Mouse (Mus musculus): ENCODE measurements around the gene Usp37. TPM values are rescaled to one million over a fixed set of nuclear protein-coding genes. Genes with fewer than 3 reads are reported as not detected.
"Not testable (repeated sequence)": the region's sequence is repeated elsewhere in the genome, so short reads cannot be mapped to it uniquely, and the experiment has no call there.

Gene Usp37
- total RNA-seq (2021) = 10 to 100 TPM; 16.9 to 17.4 TPM
- long read RNA-seq, experiment 1, partial matches to known transcripts = 0 of 3 reads
- long read RNA-seq, experiment 1, other reads (novel, unspliced or antisense) = 3 of 3 reads
- long read RNA-seq, experiment 2, full-length matches to known transcripts = 1 of 20 reads
- long read RNA-seq, experiment 2, partial matches to known transcripts = 1 of 20 reads
- long read RNA-seq, experiment 2, other reads (novel, unspliced or antisense) = 18 of 20 reads

DNA sequence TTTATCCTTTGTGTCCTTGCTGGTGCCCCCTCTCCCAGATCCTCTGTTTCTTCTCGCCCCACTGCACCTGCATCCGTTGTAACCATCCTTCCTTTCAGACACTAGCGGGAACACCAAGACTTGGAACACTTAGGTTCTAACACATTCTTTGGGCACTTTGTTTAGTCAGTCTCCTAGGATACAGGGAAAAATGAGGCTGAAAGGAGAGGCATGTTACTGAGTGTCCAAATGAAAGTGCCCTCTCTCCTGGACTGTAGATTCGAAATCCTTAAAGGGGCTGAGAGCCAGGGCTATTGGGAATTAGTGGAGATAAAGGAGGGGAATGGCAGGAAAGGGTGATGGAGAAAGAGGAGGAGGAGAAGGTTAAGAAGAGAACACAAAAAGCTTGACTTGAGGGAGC, at the start of gene Usp37:
TSS of gene Usp37 (minus strand) at position 101 of the 400 bp plus-strand sequence.
- DNase-seq (ENCODE audit: low spot score in 2 of 2) = no peak

- peak; percentile 95 to 97 for DNase-seq (ENCODE audit: low spot score in 2 of 2)
These were observed 43.8 kb upstream of the Usp37 start, which contains the start of the genes Zfp142 and Bcs1l for GRCm38 (mm10) chr1:74587773-74588445. Gene Zfp142, minus strand, starts transcription at chr1:74588246. Gene Bcs1l, plus strand, starts transcription at chr1:74588289.

DNA sequence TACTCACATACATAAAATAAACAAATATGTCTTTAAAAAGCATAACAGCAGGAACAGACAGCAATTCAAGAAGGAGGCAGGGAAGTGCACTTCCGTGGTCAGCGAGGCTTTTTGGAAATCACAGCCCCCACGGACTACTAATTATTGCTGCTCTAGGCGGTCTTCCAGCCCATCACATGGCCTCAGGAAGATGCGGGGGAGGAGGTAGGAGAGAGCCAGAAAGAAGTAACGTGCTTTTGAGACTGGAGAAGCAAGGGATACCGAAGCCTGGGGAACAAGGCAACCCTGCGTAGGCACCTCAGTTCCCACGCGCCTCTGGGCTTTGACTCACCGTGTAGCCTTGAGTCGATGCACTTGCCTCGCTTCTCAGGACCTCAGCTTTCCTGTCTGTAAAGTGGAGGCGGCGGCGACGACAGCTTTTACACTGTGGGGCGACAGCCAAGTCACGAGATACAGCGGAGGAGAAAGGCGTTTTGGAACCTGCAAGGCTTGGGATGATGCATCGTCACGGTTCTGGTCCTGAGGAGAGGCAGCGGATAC, 43.2 kb upstream of the Usp37 start:
- no peak for DNase-seq (ENCODE audit: low spot score in 2 of 2)

DNA sequence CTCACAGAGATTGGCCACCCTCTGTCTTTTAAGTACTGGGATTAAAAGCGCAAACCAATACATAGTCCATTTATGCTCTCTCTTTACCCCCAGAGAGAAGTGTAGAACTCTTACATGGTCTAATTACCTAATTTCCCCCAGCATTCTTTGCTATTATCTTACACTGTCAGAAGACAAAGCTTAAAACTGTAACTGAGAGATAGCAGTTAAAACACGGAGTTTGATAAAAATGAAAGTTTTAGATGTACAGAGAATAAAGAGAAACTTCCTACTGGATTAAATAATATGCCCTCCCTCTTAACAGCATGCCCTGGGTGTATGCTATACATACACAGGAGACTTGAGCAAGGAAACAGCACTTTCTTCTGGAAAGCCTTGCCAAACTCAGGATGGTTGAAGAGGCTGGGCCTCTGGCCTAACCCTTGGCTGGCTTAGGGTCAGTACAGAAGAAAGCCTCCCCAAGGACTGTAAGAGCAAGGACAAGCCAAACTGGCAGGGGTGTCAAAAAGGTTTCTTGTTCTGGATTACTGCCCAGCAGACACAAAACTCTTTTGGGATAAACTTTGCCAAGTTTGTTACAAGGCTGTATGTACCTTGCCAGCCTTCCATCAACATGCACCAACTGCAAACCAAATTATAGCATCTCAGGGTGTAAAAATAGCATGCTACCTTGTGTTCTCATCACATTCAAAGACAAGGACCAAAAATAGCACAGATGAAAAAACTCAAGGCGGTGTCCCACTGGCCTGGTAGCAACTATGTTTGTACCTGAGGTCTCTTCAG, 40.7 kb upstream of the Usp37 start:
- DNase-seq (ENCODE audit: low spot score in 2 of 2) = no peak

DNA sequence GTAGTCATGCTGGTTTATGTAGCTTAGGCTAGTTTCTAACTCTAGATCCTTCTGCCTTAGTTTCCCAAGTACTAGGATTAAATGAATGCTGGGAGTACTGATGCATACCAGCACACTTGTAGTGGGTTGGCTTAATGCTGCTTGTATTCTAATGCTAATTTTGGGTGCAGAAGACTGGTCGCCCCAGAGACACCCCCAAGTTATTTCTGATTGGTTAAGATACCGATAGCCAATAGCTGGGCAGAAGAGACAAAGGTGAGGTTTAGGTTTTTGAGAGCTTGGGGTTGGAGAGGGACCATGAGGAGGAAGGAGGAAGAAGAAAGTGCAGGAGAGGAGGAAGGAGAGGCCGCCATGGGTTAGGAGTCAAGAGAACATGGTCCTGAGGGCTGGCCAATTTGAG, 38.5 kb upstream of the Usp37 start:
- no peak for DNase-seq (ENCODE audit: low spot score in 2 of 2)

GRCm38 (mm10) chr1:74569739-74570719, 25.9 kb upstream of the Usp37 start:
- no peak for DNase-seq (ENCODE audit: low spot score in 2 of 2)

GRCm38 (mm10) chr1:74565834-74566233, 21.8 kb upstream of the Usp37 start:
- DNase-seq (ENCODE audit: low spot score in 2 of 2) = no peak

DNA sequence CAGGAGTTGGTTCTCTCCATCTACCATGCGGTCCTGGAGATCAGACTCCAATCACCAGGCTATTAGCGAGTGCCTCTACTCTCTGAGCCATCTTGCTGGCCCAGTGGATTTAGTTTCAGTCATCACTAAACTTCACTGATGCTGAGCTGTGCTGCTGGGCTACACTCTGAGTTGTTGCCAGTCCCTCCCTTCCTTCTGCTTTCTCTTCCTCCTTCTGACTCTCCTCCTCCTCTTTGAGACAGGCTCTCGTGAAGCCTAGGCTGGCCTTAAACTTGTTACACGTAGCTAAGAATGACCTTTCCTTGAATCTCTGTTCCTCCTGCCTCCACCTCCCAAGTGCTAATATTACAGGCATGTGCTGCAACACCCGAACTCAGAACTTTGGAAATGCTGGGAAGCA, 15.0 kb upstream of the Usp37 start:
- DNase-seq (ENCODE audit: low spot score in 2 of 2) = no peak

DNA sequence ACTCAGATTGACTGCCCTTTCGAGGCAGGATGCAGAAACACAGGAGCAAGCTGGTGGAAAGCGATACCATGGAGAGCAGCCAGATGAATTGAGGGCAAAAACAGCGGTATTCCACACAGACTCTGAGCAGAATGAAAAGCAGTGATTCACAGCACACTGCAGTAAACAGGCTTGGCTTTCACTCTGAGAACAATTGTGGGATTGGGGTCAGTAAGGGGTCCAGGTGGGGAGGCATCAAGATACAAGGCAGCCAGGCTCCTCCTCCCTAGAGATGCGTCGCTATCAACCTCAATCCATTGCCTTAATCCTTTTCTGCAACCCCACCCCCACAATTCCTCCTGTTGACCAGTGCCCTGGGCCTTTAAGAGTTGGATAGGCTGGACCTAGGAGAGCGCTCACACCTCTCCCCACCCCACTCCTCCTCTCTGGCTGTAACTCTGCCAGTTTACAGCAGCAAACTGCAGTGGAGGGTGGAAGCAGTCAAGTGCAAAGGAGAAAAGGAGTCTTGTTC, 1.6 kb downstream of the Usp37 start, which contains the start of gene Plcd4:
TSS of gene Plcd4 (plus strand) at position 438 of the 511 bp plus-strand sequence.
- DNase-seq (ENCODE audit: low spot score in 2 of 2) = no peak

- no peak for DNase-seq (ENCODE audit: low spot score in 2 of 2)
These were observed 5.4 kb downstream of the Usp37 start for GRCm38 (mm10) chr1:74538650-74539049.

DNA sequence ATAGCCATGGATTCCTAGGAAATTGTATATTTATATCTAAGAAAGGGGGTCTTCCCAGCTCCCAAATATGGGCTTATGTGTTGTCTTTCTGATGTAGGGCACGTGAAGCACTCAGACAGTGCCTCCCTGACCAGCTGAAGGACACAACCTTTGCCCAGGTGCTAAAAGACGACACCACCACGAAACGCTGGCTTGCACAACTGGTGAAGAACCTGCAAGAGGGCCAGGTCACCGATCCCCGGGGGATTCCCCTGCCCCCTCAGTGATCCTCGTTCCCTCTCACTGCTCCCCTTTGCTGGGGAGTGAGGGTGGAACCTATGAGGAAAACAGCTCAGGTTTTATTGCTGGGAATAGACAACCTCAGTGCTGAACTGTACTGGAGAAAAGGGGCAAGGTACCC, 15.5 kb downstream of the Usp37 start:
- DNase-seq (ENCODE audit: low spot score in 2 of 2) = no peak

GRCm38 (mm10) chr1:74524746-74525145, 19.3 kb downstream of the Usp37 start:
- no peak for DNase-seq (ENCODE audit: low spot score in 2 of 2)

GRCm38 (mm10) chr1:74519875-74520274, 24.2 kb downstream of the Usp37 start:
- no peak for DNase-seq (ENCODE audit: low spot score in 2 of 2)

GRCm38 (mm10) chr1:74512999-74513398, 31.1 kb downstream of the Usp37 start:
- DNase-seq (ENCODE audit: low spot score in 2 of 2) = not testable (repeated sequence)

- DNase-seq (ENCODE audit: low spot score in 2 of 2) = no peak
These were observed 32.8 kb downstream of the Usp37 start for GRCm38 (mm10) chr1:74511306-74511705.

DNA sequence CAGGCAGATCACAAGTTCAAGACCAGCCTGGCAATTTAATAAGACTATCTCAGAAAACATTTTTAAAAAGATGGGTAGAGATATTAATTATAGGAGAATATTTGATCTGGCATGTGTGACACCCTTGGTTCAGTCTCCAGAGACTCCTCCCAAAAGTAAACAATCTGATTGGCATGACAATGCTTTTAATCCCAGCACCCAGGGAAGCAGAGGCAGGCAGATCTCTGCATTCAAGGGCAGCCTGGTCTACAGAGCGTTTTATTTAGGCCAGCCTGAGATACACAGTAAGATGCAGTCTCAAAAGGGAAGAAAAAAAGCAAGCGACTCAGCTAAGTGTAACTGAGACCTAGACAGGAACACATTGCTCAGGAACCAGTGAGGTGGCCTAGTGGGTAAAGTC, 36.3 kb downstream of the Usp37 start:
- no peak for DNase-seq (ENCODE audit: low spot score in 2 of 2)

GRCm38 (mm10) chr1:74506471-74506881, 37.6 kb downstream of the Usp37 start:
- peak in 1 of 2 experiments; percentile 50 for DNase-seq (ENCODE audit: low spot score in 2 of 2)

- DNase-seq (ENCODE audit: low spot score in 2 of 2) = peak; percentile 100
These were observed 38.2 kb downstream of the Usp37 start, which contains the start of gene Cnot9 for GRCm38 (mm10) chr1:74505721-74506464. Gene Cnot9, plus strand, starts transcription at chr1:74506058.

- no peak for DNase-seq (ENCODE audit: low spot score in 2 of 2)
These were observed 38.7 kb downstream of the Usp37 start for GRCm38 (mm10) chr1:74505393-74505720.
